8 mouse cellular contexts compared by ENCODE assay signal in genomic region chr3:87030855-87031254, GRCm38 (mm10). TPM values are rescaled to one million over a fixed set of nuclear protein-coding genes. Genes with fewer than 3 reads are reported as not detected.
DNase-seq lines count a peak whose midpoint lies in the region; ATAC-seq and TF ChIP-seq lines count a peak whose summit lies in the region.

No protein-coding gene starts in this region.

- no peaks in the 10 kb centered on the region for H3K9me3 ChIP-seq in hindbrain, embryonic 16.5 days (ENCODE audit: control insufficient read depth, low read length)
- H3K9me3 ChIP-seq in neural tube, embryonic 14.5 days (ENCODE audit: control insufficient read depth, low read length): no peaks in the 10 kb centered on the region

- peak; percentile 71 for ATAC-seq in hindbrain, embryonic 16.5 days
- peak; percentile 61; the same call in 1 of the 2 replicates for ATAC-seq in neural tube, embryonic 14.5 days (ENCODE audit: low read depth)

- no peak overlapping the region for H3K4me2 ChIP-seq in hindbrain, embryonic 16.5 days (ENCODE audit: low read length)
- H3K4me2 ChIP-seq in neural tube, embryonic 14.5 days (ENCODE audit: low read depth, low read length): no peak overlapping the region

- no peak for TF ChIP-seq CTCF in thymus, adult 2 months (IDR thresholded peaks at IDR 0.05; ENCODE audit: borderline replicate concordance, control insufficient read depth, extremely low read depth, insufficient read depth, low read length, poor library complexity)

- no peak for TF ChIP-seq POLR2A in thymus, adult 2 months (IDR thresholded peaks at IDR 0.05; ENCODE audit: control insufficient read depth, extremely low read depth, insufficient read depth, low read length, poor library complexity)

- H3K9ac ChIP-seq in hindbrain, embryonic 16.5 days (ENCODE audit: low read depth, low read length): no peak overlapping the region
- no peak overlapping the region for H3K9ac ChIP-seq in neural tube, embryonic 14.5 days (replicated peaks; ENCODE audit: low read depth, low read length)

- H3K27ac ChIP-seq in hindbrain, embryonic 16.5 days (ENCODE audit: low read depth, low read length): no peak overlapping the region
- H3K27ac ChIP-seq in neural tube, embryonic 14.5 days (ENCODE audit: low read depth, low read length): no peak overlapping the region
- no peak overlapping the region for H3K27ac ChIP-seq in thymus, adult 2 months (ENCODE audit: control insufficient read depth, insufficient read depth, low read length)

- no peak overlapping the region for H3K4me3 ChIP-seq in hindbrain, embryonic 16.5 days (ENCODE audit: low read length)
- no peak overlapping the region for H3K4me3 ChIP-seq in neural tube, embryonic 14.5 days (ENCODE audit: low read depth, low read length)
- H3K4me3 ChIP-seq in thymus, adult 2 months (ENCODE audit: control insufficient read depth, insufficient read depth, low read length): no peak overlapping the region

- H3K27me3 ChIP-seq in hindbrain, embryonic 16.5 days (replicated peaks; ENCODE audit: control insufficient read depth, insufficient read depth, low read length): no peaks in the 10 kb centered on the region
- H3K27me3 ChIP-seq in neural tube, embryonic 14.5 days (ENCODE audit: control insufficient read depth, insufficient read depth, low read length): no peaks in the 10 kb centered on the region
- no peaks in the 10 kb centered on the region for H3K27me3 ChIP-seq in thymus, adult 2 months (ENCODE audit: control insufficient read depth, insufficient read depth, low read length)

- no peaks in the 10 kb centered on the region for H3K36me3 ChIP-seq in hindbrain, embryonic 16.5 days (ENCODE audit: control insufficient read depth, insufficient read depth, low read length)
- no peaks in the 10 kb centered on the region for H3K36me3 ChIP-seq in neural tube, embryonic 14.5 days (ENCODE audit: control insufficient read depth, insufficient read depth, low read length)
- H3K36me3 ChIP-seq in thymus, adult 2 months (ENCODE audit: control insufficient read depth, insufficient read depth, low read length): no peaks in the 10 kb centered on the region

- intact Hi-C loops in left cerebral cortex, postnatal 36 days (cut with DNase I): loop anchor here (2.0 to 5.0 kb wide), 4 partner anchors 56 to 531 kb away; partner anchors contain the start of gene Kirrel

- 21% methylated on average over 6 of the region's 6 CpGs for WGBS in hindbrain, embryonic 16.5 days
- 20% methylated on average over 6 of the region's 6 CpGs for WGBS in neural tube, embryonic 14.5 days
- WGBS in thymus, adult 2 months: 36% methylated on average over 6 of the region's 6 CpGs

- H3K4me1 ChIP-seq in hindbrain, embryonic 16.5 days (ENCODE audit: control insufficient read depth, insufficient read depth, low read depth, low read length): no peaks in the 10 kb centered on the region
- no peaks in the 10 kb centered on the region for H3K4me1 ChIP-seq in neural tube, embryonic 14.5 days (ENCODE audit: control insufficient read depth, insufficient read depth, low read length)
- no peaks in the 10 kb centered on the region for H3K4me1 ChIP-seq in thymus, adult 2 months (replicated peaks; ENCODE audit: control insufficient read depth, insufficient read depth, low read length)

- DNase-seq in urinary bladder, adult 18-20 months (ENCODE audit: low spot score in 2 of 2): peak; percentile 20 to 43
- no peak for DNase-seq in urinary bladder, adult 2 months (ENCODE audit: low spot score)
- peak; percentile 4 for DNase-seq in c-Kit-negative CD71-positive TER-119-positive erythroid progenitor cells, embryonic 14.5 days (ENCODE audit: low read depth, low spot score)
- peak; percentile 43 for DNase-seq in fibroblast of lung, adult 2 months (ENCODE audit: low read depth)
- peak; percentile 31 to 54 for DNase-seq in left cerebral cortex, postnatal 36 days (ENCODE audit: low spot score in 2 of 2)
- peak; percentile 61 for DNase-seq in thymus, adult 2 months

RNA-seq across cellular contexts. Expression of gene Cd1d1, which starts 31.6 kb away (rescaled TPM):
- polyA plus RNA-seq in urinary bladder, adult 2 months (2012; rRNA removed): 9.1 and 15.5 TPM in 2 replicates
- polyA plus RNA-seq in hindbrain, embryonic 16.5 days (2015; fragmentation: Nextera tagmentation; extraction: Ambion mirVana): 47.3 and 49.1 TPM in 2 replicates
- 1 to 10 TPM in 1 of 2 experiments, under 1 TPM in 1; 0.94 to 2.4 TPM for total RNA-seq in left cerebral cortex, postnatal 36 days (2021)
- polyA plus RNA-seq in neural tube, embryonic 14.5 days (2014; fragmentation: Nextera tagmentation; extraction: Ambion mirVana): 52.4 and 58.7 TPM in 2 replicates
- polyA plus RNA-seq in thymus, adult 2 months (2012; rRNA removed): 84.9 and 85.5 TPM in 2 replicates
